Mouse (Mus musculus) midbrain, embryonic 13.5 days (tissue): ENCODE results near the gene Optn. TPM values are rescaled to one million over a fixed set of nuclear protein-coding genes. Genes with fewer than 3 reads are reported as not detected.
"Not testable (repeated sequence)": the region's sequence is repeated elsewhere in the genome, so short reads cannot be mapped to it uniquely, and the experiment has no call there.

ENCODE experiments used
- ATAC-seq: fragments of 200-750 bp; cut with Nextera tagmentation; 2 replicates; pipeline ENCODE4 v1.8.0; 2017; ENCODE audit warnings: mild to moderate bottlenecking, moderate TSS enrichment, moderate library complexity
- H3K27ac ChIP-seq: fragments of 300-500 bp; sonication (generic); 2 replicates; pipeline ENCODE4 v1.5.1; 2015; ENCODE audit warnings: inconsistent platforms, mild to moderate bottlenecking, moderate library complexity
- H3K27me3 ChIP-seq: fragments of 300-500 bp; sonication (generic); 2 replicates; pipeline ENCODE4 v1.6.1; 2015; ENCODE audit warnings: mild to moderate bottlenecking, inconsistent platforms
- H3K36me3 ChIP-seq: fragments of 300-500 bp; sonication (generic); 2 replicates; pipeline ENCODE4 v1.6.1; 2015; ENCODE audit warnings: mild to moderate bottlenecking, inconsistent platforms
- H3K4me1 ChIP-seq: fragments of 300-500 bp; sonication (generic); replicated peaks from 2 replicates; pipeline ENCODE4 v1.6.1; 2015; ENCODE audit warnings: inconsistent platforms
- H3K4me2 ChIP-seq: fragments of 300-500 bp; sonication (generic); replicated peaks from 2 replicates; pipeline ENCODE4 v1.6.1; 2015; ENCODE audit warnings: moderate library complexity, mild to moderate bottlenecking, inconsistent platforms
- H3K4me3 ChIP-seq: fragments of 300-500 bp; sonication (generic); replicated peaks from 2 replicates; pipeline ENCODE4 v1.5.1; 2015; ENCODE audit warnings: mild to moderate bottlenecking, inconsistent platforms
- H3K9ac ChIP-seq: fragments of 300-500 bp; sonication (generic); replicated peaks from 2 replicates; pipeline ENCODE4 v1.6.1; 2015; ENCODE audit warnings: mild to moderate bottlenecking, inconsistent platforms
- H3K9me3 ChIP-seq: fragments of 300-500 bp; sonication (generic); 2 replicates; pipeline ENCODE4 v1.6.1; 2016; ENCODE audit warnings: mild to moderate bottlenecking, inconsistent platforms
- WGBS: fragments of 180-500 bp; shearing (Covaris S2); methylation state at CpG from one replicate; pipeline ENCODE4 v1.1.7; 2015; 5-methylcytosine and 5-hydroxymethylcytosine counted together
- polyA plus RNA-seq: library from polyadenylated mRNA; unstranded; fragments of >200 nt; fragmentation: Nextera tagmentation; extraction: Ambion mirVana; gene quantifications from 2 replicates; pipeline ENCODE4 v1.2.1, GENCODE M21; 2015

Gene Optn
- 5.8 and 6.2 TPM in 2 replicates for polyA plus RNA-seq

- WGBS: 2% methylated on average over 63 of the region's 63 CpGs
- Histone ChIP-seq H3K27ac (no peak within 1 kb of the TSS), H3K9me3 (no peaks in the 10 kb centered on the region; the same call in 1 of the 2 replicates), H3K4me1 (peaks cover 14% of the 10 kb centered on the region), H3K4me2 (peak within 1 kb of the TSS; percentile 80), H3K4me3 (peak within 1 kb of the TSS; percentile 56), H3K27me3 (peaks cover 21% of the 10 kb centered on the region), H3K36me3 (no peaks in the 10 kb centered on the region), H3K9ac (peak within 1 kb of the TSS; percentile 67)
- ATAC-seq: peak; percentile 91
These were observed at the start of gene Optn for GRCm38 (mm10) chr2:5063299-5064205. Gene Optn, minus strand, starts transcription at chr2:5064051.

- Histone ChIP-seq H3K4me1 (peaks cover 31% of the 10 kb centered on the region), H3K36me3 (no peaks in the 10 kb centered on the region), H3K4me3 (no peak overlapping the region), H3K4me2 (peak overlapping the region; percentile 13; the same call in 1 of the 2 replicates), H3K9me3 (0 out of 2 replicates have a peak, but pooled peaks cover 3% of the 10 kb centered on the region), H3K9ac (no peak overlapping the region), H3K27ac (peak overlapping the region; percentile 57), H3K27me3 (no peaks in the 10 kb centered on the region)
- ATAC-seq: peak; percentile 70
- 10% methylated on average over 8 of the region's 8 CpGs for WGBS
These were observed 49.0 kb upstream of the Optn start for GRCm38 (mm10) chr2:5112785-5113291.

- H3K9me3 ChIP-seq: peaks cover 9% of the 10 kb centered on the region
- H3K4me3 ChIP-seq: no peak overlapping the region
- no peak overlapping the region for H3K27ac ChIP-seq
- WGBS: 69% methylated on average over 1 of the region's 1 CpGs
- H3K4me2 ChIP-seq: no peak overlapping the region
- no peaks in the 10 kb centered on the region for H3K27me3 ChIP-seq
- H3K4me1 ChIP-seq: peaks cover 17% of the 10 kb centered on the region
- ATAC-seq: no peak
- no peak overlapping the region for H3K9ac ChIP-seq
- no peaks in the 10 kb centered on the region for H3K36me3 ChIP-seq
These were observed 39.0 kb upstream of the Optn start for GRCm38 (mm10) chr2:5102891-5103290.

GRCm38 (mm10) chr2:5101743-5102245 is 37.9 kb upstream of the Optn start:
- H3K4me1 ChIP-seq: peaks cover 20% of the 10 kb centered on the region
- no peaks in the 10 kb centered on the region for H3K27me3 ChIP-seq
- H3K9ac ChIP-seq: no peak overlapping the region
- no peaks in the 10 kb centered on the region for H3K36me3 ChIP-seq
- no peak overlapping the region for H3K27ac ChIP-seq
- H3K4me3 ChIP-seq: no peak overlapping the region
- no peak overlapping the region for H3K4me2 ChIP-seq
- peaks cover 2% of the 10 kb centered on the region for H3K9me3 ChIP-seq
- no peak for ATAC-seq
- WGBS: 89% methylated on average over 10 of the region's 10 CpGs

GRCm38 (mm10) chr2:5099176-5099575 is 35.3 kb upstream of the Optn start:
- H3K4me3 ChIP-seq: no peak overlapping the region
- no peaks in the 10 kb centered on the region for H3K9me3 ChIP-seq
- no peak overlapping the region for H3K9ac ChIP-seq
- no peak overlapping the region for H3K27ac ChIP-seq
- no peak for ATAC-seq
- H3K4me1 ChIP-seq: peaks cover 20% of the 10 kb centered on the region
- H3K27me3 ChIP-seq: no peaks in the 10 kb centered on the region
- H3K4me2 ChIP-seq: no peak overlapping the region
- 63% methylated on average over 6 of the region's 6 CpGs for WGBS
- H3K36me3 ChIP-seq: no peaks in the 10 kb centered on the region

GRCm38 (mm10) chr2:5097786-5098445 is 34.1 kb upstream of the Optn start:
- 35% methylated on average over 20 of the region's 20 CpGs for WGBS
- peak; percentile 80 for ATAC-seq
- peak overlapping the region; percentile 59 for H3K9ac ChIP-seq

GRCm38 (mm10) chr2:5095316-5095715 is 31.5 kb upstream of the Optn start:
- H3K27ac ChIP-seq: no peak overlapping the region
- peaks cover 20% of the 10 kb centered on the region for H3K4me1 ChIP-seq
- no peaks in the 10 kb centered on the region for H3K9me3 ChIP-seq
- no peak for ATAC-seq
- no peaks in the 10 kb centered on the region for H3K27me3 ChIP-seq
- WGBS: 36% methylated on average over 1 of the region's 1 CpGs
- no peak overlapping the region for H3K9ac ChIP-seq
- H3K4me3 ChIP-seq: no peak overlapping the region
- H3K36me3 ChIP-seq: no peaks in the 10 kb centered on the region
- H3K4me2 ChIP-seq: no peak overlapping the region

More at GRCm38 (mm10) chr2:5097786-5098445, 34.1 kb upstream of the Optn start:
- H3K27me3 ChIP-seq: no peaks in the 10 kb centered on the region
- H3K36me3 ChIP-seq: no peaks in the 10 kb centered on the region
- H3K9me3 ChIP-seq: no peaks in the 10 kb centered on the region
- peaks cover 20% of the 10 kb centered on the region for H3K4me1 ChIP-seq
- H3K4me3 ChIP-seq: peak overlapping the region; percentile 27
- peak overlapping the region; percentile 79 for H3K27ac ChIP-seq
- H3K4me2 ChIP-seq: peak overlapping the region; percentile 54

- WGBS: 80% methylated on average over 5 of the region's 5 CpGs
- H3K9ac ChIP-seq: no peak overlapping the region
These were observed 31.0 kb upstream of the Optn start for GRCm38 (mm10) chr2:5094876-5095275.

GRCm38 (mm10) chr2:5090385-5090784 is 26.5 kb upstream of the Optn start:
- not testable (repeated sequence) for H3K4me3 ChIP-seq, H3K9ac ChIP-seq, H3K4me2 ChIP-seq, H3K36me3 ChIP-seq, H3K9me3 ChIP-seq, H3K27ac ChIP-seq, H3K4me1 ChIP-seq, H3K27me3 ChIP-seq
- ATAC-seq: 0 out of 2 replicates have a peak, but pooled peaks have one; percentile 56
- 66% methylated on average over 4 of the region's 4 CpGs for WGBS

More at GRCm38 (mm10) chr2:5094876-5095275, 31.0 kb upstream of the Optn start:
- Histone ChIP-seq H3K27me3 (no peaks in the 10 kb centered on the region), H3K9me3 (no peaks in the 10 kb centered on the region), H3K36me3 (no peaks in the 10 kb centered on the region), H3K4me3 (no peak overlapping the region), H3K27ac (no peak overlapping the region), H3K4me1 (peaks cover 20% of the 10 kb centered on the region), H3K4me2 (no peak overlapping the region)
- ATAC-seq: no peak

GRCm38 (mm10) chr2:5087667-5088066 is 23.8 kb upstream of the Optn start:
- Histone ChIP-seq H3K4me1 (0 out of 2 replicates have a peak, but pooled peaks cover 3% of the 10 kb centered on the region), H3K27me3 (no peaks in the 10 kb centered on the region), H3K36me3 (no peaks in the 10 kb centered on the region), H3K9ac (no peak overlapping the region), H3K4me2 (no peak overlapping the region), H3K27ac (no peak overlapping the region), H3K9me3 (no peaks in the 10 kb centered on the region), H3K4me3 (no peak overlapping the region)
- 93% methylated on average over 3 of the region's 3 CpGs for WGBS
- ATAC-seq: no peak

- H3K36me3 ChIP-seq: no peaks in the 10 kb centered on the region
- ATAC-seq: no peak
- no peaks in the 10 kb centered on the region for H3K27me3 ChIP-seq
- no peak overlapping the region for H3K4me2 ChIP-seq
- H3K27ac ChIP-seq: no peak overlapping the region
- H3K9ac ChIP-seq: no peak overlapping the region
- 79% methylated on average over 7 of the region's 7 CpGs for WGBS
- no peak overlapping the region for H3K4me3 ChIP-seq
- H3K9me3 ChIP-seq: no peaks in the 10 kb centered on the region
- peaks cover 7% of the 10 kb centered on the region; the same call in 1 of the 2 replicates for H3K4me1 ChIP-seq
These were observed 19.9 kb upstream of the Optn start for GRCm38 (mm10) chr2:5083739-5084138.
